Mouse (Mus musculus) layer of hippocampus, adult 8-10 months (tissue): ENCODE results near the gene Ppp1r13b. TPM values are rescaled to one million over a fixed set of nuclear protein-coding genes. Genes with fewer than 3 reads are reported as not detected.
A peak's percentile ranks its signal among the peaks of the same experiment; 100 is the strongest.

Experiments used
- DNase-seq, 2 experiments: peaks; one replicate each; pipeline ENCODE4 v3.0.0; 2022; ENCODE audit warnings: low spot score in 2 of 2
- total RNA-seq, 4 experiments: library from RNA; stranded (reverse); gene quantifications; 2 replicates each; pipeline ENCODE4 v1.2.4; 2022

The Ppp1r13b gene
- total RNA-seq, 4 experiments from 2014 or later, result 72.0 to 91.8 (median 79.2) TPM

DNA sequence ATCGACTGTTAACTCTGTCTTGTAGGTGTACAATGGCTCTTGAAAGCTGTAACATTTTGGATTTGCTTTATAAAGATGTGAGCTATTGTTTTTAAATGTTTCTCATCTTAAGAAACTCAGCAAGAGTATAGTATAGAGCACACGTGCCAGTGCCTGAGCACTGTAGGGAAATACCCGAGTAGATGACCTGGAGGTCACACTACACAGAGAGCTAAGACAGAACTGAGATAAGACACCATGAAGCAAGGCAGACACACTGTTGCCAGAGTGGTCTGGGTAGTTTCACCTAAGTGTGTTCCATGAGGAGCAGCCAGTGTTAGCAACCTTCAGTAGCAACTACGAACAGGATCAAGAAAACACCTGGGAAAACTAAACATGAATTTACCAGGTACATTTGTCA, 25.1 kb downstream of the Ppp1r13b start:
- no peak for DNase-seq

DNA sequence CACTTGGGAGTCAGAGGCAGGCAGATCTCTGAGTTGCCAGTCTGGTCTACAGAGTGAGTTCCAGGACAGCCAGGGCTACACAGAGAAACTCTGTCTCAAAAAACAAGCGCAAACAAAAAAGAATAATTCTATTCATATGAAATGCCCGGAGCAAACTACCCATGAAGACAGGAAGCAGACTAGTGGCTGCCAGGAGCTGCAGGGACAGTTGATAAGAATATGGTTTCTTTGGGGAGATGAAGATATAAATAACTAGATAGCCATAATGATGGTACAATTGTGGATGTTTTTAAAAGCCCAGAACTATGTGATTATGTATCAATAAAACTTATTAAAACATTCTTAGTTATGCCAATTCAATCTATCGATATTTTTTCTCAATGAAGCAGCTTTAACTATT, 25.9 kb downstream of the Ppp1r13b start:
- no peak for DNase-seq

DNA sequence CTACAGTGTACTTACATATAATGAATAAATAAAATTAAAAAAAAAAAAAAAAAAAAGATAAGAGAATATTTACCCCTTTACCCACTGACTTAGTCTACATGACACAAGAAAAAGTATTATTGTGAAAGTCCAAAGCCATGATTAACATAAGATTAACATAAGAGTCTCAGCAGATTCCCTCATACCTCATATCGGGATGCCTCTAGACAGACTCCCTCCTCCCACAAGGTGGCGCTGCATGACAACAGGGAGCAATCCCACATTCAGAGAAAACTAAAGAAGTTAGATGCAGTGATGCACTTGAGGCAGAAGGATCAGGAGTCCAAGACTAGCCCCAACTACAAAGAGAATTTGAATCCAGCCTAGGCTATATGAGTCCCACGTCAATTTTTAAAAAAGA, 29.7 kb downstream of the Ppp1r13b start:
- peak in 1 of 2 experiments; percentile 75 for DNase-seq

DNA sequence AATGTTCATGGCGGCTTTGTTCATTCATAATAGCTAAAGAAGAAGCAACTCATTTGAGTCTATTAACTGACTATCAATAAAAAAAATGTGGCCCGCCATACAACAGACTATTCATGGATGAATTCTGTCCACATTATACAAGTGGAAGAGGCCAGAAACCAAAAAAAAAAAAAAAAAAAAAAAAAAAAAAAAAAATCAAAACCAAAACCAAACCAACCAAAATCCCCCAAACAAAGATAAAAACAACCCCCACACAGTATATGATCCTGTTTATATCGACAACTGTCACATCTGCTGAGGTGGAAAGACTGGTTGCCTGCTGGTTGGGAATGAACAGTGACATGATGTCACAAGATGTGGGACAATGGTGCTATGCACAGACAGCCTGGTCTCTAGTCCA, 32.4 kb downstream of the Ppp1r13b start:
- DNase-seq, result no peak

DNA sequence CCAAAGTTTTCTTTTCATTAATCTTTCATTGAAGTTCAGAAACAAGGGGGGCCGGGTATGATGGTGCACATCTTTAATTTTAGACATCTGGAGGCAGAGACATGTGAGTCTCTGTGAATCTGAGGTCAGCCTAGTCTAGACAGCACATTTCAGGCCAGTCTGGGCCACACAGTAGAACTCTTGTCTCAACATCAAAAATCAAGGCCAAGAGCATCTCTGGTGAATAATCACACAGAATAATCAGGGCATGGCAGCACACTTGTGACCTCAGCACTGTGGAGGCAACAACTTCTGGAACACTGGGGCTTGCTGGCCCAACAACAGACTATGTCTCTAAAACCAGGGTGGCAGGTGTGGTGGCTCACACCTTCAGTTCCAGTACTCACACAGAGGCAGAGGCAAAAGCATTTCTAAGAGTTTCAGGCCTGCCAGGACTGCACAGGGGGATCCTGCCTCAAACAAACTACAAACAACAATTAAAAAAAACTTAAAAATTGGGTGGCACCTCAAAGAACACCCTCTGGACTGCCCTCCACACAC, 33.2 kb downstream of the Ppp1r13b start:
- no peak for DNase-seq

DNA sequence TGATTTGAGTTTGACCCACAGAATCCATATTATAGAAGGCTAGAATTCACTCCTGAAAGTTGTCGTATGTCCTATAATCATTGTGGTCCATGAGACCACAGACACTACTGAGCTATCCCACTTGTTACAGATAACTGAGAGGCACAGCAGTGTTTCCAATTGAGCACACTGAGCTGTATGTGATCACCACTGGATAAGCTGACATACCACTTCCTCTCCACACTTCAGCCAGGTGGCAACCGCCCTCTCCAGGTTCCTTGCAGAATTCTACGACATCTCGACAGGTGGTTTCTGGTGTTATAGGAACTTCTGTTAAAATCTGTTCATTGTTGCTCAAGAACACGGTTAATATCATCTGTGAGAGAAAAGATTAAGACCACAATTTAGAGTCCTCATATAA, 35.8 kb downstream of the Ppp1r13b start:
- no peak for DNase-seq

DNA sequence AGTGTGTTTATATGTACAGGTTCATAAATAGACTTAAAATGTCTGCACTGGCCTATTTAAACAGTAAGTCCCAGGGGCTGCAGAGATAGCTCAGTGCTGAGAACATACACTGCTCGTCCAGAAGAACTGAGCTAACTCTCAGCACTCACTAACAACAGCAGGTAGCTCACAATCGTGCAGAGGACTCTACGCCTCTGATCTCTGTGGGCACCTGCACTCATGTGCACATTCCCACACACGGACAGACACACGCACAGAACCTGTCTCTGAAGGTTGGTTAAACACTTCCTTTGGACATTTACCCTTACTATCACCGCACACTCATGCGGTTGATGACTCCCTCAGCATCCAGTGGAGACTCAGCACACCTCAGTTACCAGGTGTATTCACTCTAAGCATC, 37.1 kb downstream of the Ppp1r13b start:
- no peak for DNase-seq

DNA sequence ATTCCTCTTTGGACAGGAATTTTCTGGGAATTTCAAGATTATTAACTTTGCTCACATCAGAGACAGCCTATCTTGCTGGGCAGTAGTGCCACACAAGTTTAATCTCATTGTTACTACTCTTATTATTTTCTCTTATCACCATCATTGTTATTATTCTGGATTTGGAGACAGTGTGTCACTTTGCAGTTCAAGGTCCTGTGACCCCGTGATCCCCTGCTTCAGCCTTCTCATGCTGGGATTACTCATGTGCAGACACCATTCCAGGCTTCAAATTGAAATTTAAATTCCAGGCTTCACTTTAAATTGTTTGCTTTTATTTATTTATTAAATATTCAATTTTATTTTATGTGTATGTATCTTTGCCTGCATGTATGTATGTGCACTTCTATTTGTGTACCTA, 38.1 kb downstream of the Ppp1r13b start:
- DNase-seq, result no peak

DNA sequence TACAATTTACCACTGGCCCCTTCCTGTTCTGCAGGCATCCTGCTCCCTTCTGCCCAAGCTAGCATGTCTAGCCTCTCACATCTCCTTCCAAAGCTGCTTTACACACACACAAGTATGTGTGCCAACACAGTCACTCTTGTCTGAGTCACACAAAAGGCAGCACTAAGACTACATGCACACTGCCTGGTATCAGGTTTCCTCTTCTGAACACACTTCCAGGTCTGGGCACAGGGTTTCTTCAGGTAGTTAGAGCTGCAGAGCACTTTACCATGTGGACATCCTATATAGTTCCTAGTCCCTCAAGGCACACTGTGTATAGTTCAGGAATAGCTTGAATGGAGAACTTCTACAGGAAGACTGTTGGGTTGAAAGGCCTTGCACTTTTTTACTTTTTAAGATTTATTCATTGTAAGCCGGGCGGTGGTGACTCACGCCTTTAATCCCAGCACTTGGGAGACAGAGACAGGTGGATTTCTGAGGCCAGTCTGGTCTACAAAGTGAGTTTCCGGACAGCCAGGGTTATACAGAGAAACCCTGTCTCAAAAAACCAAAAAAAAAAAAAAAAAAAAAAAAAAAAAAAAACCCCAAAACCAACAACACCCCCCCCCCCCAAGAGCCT, 43.6 kb downstream of the Ppp1r13b start:
- DNase-seq, result no peak

DNA sequence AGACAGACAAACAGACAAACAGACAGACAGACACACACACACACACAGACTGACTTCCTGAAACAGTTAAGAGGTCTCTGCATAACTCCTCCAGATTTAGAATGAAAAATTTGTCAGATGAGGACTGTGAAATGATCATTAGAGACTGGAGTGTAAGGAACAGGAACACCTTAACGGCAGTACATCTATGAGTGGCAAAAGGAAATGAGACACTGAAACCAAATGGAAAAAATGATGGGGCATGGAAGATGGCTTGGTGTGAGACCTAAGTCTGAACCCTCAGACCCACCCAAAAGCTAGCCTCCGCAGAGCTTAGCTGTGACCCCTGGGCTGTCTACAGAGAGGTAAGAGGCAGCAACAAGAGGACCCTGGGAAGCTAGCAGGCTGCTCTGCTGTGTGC, 52.5 kb downstream of the Ppp1r13b start:
- no peak for DNase-seq

DNA sequence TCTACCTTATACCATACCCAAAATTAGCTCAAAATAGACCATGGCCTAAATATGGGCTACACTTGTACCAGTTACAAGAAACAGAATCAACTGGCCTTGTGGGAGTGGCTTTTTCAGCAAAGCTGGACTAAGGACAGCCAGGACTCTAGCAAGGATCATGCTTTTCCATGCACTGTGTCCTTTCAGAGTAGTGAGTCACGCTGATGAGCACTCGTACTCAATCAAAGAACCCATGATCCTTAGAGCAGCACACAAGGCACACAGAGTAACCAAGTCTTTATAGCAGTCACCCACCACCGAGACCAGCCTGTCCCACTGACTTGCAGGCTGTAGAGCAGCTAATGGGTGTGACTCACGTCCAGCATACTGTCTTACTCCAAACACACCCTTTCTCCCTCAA, 54.4 kb downstream of the Ppp1r13b start:
- no peak for DNase-seq

DNA sequence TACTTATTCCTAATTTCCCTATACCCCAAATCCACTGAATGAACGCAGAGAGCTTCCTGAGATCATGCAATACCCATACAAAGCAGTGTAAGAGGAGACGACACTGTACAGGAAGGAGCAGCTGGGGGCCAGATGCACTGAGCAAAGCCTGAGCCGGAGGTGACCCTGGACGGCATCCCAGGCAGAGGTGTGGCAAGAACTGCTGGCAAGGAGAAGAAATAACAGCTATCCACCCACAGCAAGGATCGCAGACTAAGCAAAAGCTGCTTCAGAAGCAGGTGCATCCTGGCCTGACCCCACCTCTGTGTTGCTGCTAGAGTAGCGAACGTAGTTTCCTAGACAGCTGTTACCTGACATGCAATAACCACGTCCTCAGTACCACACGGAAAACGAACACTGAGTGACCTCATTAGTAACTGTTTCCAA, 54.9 kb downstream of the Ppp1r13b start:
- DNase-seq, result no peak

DNA sequence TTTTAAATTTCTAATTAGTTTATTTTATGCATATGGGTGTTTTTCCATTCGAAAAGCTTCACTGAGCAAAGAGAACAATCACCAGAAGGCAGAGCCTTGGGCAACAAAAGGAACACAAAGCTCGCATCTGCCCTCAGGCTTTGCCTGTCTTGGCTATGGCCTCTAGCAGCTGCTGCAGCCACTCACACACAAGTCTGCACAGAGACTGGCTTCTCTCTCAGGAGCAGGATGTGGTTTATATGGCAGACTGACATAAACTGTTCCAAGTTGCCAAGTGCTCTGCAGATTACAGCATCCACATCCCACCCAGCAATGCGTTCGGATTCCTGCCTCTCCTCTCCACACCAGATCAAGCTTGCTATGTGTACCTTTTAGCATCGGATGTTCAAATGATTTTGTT, 56.2 kb downstream of the Ppp1r13b start:
- no peak for DNase-seq

DNA sequence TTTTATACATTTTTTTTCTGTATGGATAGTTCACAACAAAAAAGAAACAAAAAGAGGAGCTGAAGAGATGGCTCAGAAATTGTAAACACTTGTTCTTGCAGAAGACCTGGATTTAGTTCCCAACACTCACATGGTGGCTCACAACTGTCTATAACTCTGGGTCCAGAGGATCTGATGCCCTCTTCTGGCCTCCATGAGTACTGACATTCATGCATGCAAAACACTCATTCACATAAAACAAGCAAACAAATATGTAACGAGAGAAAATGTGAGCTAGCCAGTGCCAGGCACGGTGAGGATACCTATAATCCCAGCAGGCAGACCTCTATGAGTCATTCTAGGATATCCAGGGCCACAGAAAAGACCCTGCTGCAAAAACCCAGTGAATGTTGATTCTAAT, 56.7 kb downstream of the Ppp1r13b start:
- no peak for DNase-seq

DNA sequence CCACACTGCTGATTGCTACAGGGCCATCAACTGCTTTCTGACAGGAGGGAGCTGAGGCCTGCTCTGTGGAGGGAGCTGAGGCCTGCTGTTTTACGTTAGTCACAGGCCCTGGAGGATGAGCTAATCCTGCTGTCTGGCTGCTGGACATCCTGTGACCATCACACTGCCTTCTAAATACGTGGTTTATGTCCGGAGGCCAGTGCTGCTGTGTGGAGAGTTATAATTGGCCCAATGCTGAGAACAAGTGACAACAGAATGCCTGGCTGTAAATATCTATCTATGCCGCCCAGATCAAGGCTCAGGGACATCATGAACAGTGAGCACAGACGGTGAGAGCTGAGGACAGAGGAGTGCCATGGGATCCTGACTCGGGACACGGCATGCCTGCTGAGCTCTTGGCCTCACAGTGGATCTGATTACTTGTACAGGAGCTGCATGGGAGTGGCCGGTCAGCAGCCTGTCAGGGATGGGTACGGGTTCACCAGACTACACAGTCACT, 59.6 kb downstream of the Ppp1r13b start:
- no peak for DNase-seq

DNA sequence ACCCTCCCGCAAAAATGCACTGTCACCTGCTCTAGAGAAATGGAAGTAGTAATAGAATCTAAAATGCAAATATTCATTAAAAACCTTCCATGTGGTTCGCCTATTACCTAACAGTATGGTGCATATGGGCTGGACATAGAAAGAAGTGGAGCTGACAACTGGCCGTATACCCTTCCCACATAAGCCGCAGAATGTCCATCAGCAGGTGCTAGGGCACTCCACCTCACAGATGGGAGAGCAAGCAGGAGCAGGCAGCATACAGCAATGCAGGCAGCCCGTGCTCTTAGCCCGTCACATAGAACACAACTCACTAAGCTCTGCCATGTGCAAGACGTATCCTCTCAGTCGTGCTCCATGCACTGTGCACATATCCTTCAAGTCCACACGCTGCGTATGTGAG, 61.1 kb downstream of the Ppp1r13b start:
- no peak for DNase-seq

DNA sequence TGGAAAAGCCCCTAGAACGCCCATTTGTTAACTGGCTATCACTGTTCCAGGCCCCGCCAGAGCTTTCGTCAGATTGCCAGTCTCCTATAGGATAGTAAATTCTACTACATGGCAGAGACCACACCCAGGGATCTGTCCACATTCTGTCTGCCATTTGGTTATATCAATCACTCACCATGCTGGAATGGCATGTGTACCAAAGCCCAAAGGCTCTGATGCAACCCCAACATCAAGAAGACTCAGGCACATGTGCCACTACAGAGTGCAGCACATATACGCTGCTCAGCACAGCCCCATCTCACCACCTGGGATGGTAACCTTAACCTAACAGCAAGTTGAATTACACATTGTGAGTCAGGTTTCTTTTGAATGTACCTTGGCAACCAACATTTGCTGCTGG, 62.0 kb downstream of the Ppp1r13b start:
- DNase-seq, result no peak

DNA sequence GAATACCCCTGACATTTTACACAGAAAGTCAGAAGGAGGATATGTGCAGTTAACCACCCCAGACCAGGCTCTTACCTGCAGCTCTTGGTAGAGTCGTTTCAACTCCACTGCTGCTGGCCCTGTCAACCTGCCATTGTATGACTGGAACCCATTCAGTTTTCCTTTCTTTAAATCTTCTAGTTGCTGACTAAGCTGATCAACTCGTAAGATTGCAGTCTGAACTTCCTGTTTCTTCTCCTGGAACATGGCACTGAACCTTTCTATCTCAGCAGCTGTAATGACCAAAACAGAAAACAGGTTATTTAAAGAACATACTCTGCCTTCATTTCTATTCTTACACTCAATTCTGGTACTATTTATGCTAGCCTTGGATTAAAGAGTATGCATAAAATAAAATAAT, 64.4 kb downstream of the Ppp1r13b start:
- no peak for DNase-seq

DNA sequence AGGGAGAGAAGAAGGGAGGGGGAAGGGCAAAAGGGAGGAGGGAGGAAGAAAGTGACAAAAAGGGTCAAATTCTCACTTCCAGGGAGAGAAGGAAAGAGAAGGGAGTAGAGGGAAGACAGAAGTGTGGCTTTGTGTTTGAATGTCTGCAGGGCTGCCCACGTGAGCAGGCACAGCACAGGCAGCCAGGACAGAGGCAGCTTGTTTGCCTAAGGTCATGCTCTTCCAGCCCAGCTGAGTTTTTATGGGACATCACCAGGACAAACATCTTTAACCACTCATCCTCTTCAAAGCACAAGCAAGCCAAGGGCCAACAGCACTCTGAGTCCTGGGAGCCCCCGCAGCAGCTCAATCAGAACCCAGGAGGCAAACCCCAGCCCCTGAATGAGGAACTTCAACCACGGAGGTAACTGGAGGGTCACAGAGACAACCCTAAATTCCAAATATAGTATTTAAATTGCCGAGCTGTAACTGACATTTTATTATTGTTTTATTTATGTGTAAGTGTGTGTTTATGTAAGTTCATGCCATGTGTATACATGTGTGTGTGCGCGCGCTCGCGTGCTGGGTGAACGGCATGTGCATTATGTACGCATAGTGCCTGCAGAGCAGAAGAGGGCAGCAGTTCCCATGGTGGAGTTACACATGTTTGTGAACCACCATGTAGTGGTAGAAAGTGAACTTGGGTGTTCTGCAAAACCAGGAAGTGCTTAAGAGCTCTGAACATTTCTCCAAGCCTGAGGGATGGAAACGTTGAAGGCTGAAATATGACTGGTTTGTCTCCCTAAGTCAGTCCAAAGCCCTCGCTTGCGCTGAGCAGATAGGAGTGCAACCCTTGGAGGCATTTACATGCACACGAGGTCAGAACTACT, 65.1 kb downstream of the Ppp1r13b start:
- no peak for DNase-seq

DNA sequence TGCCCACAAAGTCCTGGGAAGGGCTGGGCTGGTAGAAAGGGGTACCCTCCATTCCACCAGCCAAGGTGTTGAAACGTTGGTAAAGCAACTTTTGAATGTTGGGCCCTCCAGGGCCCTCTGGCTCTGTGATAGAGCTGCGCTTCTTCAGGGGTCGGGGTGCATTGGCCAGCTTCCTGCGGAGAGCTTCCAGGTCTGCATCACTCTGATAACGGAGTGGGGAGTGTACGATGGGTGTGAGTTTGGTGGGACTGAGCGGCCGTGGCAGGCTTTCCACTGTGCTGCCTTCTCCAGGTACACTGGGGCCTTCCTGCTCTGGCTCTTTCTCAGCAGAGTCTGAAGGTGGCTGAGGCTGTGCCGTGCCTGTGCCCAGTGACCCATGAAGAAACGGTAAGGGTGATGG, 74.5 kb downstream of the Ppp1r13b start:
- DNase-seq, result no peak

DNA sequence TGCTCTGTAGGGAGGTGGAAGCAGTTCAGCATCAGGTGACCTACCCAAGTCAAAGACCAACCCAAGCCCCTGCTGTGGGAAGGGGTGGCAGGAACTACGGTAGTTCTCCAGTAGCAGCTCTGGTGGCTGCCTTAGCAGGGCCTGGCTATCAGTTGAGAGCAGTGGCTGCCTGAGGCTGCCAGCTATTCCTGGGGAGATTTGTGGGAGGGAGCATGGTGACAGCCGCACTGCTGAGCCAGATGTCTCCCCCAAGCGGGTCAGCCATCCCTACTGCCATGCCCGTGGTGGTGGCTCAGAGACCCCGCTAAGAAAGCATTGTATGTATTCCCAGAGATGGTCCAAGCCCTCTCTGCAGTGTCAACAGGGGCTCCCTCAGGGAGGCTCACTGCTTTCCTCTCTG, 75.3 kb downstream of the Ppp1r13b start:
- no peak for DNase-seq

DNA sequence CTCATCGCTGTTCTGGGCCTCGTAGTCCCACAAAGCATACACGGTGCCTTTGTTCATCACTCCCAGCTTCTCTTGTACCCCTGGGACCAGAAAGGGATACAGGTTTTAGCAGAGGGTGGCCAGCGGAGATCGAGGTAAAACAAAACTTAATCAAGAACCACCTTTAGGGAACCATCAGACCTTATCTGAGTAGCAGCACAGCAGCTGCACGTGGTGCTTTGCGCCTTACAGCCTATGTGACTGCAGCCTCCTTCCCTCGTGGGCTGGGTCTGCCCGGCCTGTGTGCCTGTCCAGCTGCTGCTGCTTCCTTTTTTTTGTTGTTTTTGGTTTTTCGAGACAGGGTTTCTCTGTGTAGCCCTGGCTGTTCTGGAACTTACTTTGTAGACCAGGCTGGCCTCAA, 77.5 kb downstream of the Ppp1r13b start:
- no peak for DNase-seq

DNA sequence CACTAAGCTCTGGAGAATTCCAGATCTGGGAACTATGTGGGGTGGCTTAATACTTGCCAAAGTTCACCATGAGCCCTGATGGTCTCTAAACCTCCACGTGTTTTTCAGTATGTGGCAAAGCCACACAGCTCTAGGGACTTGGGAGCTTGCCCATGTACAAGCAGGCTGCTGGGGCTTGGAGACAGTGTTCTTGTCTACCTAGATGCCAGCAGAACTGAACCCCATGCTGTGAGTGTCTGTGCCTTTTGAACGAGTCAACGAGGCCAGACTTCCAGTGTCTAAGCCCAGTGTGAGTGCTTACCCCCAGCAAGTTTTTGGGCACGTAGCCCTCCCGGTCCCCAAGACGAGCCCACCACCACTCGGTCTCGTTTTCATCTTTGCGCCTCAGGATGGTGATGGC, 78.0 kb downstream of the Ppp1r13b start:
- DNase-seq, result no peak
